Mouse (Mus musculus) G1E (cell line): ENCODE data around the gene Cdc42bpb. TPM values are rescaled to one million over a fixed set of nuclear protein-coding genes. Genes with fewer than 3 reads are reported as not detected.

Experiments used
- ATAC-seq: 2 replicates; pipeline ENCODE4 v1.8.0; 2016; ENCODE audit warnings: mild to moderate bottlenecking; ENCODE audit not compliant: insufficient number of reproducible peaks, poor library complexity, low FRiP score, severe bottlenecking; ENCODE audit errors: extremely low read depth
- DNase-seq: peaks from one replicate; pipeline ENCODE4 v3.0.0; 2012; ENCODE audit warnings: low spot score
- H3K27me3 ChIP-seq: 2 replicates; pipeline ENCODE4 v1.6.1; 2012; ENCODE audit warnings: mild to moderate bottlenecking, low read length, inconsistent platforms; ENCODE audit not compliant: insufficient read depth
- H3K36me3 ChIP-seq: replicated peaks from 2 replicates; pipeline ENCODE3; 2012; ENCODE audit warnings: mild to moderate bottlenecking, inconsistent platforms
- H3K4me1 ChIP-seq: 2 replicates; pipeline ENCODE4 v1.6.1; 2012; ENCODE audit warnings: low read depth, low read length, inconsistent platforms, mixed read lengths; ENCODE audit not compliant: insufficient read depth
- H3K4me3 ChIP-seq: 2 replicates; pipeline ENCODE4 v1.5.1; 2012; ENCODE audit warnings: low read depth, mild to moderate bottlenecking, inconsistent platforms, low read length, moderate library complexity, mixed read lengths
- H3K9me3 ChIP-seq: replicated peaks from 2 replicates; pipeline ENCODE4 v1.6.1; 2012; ENCODE audit warnings: inconsistent platforms
- CTCF ChIP-seq: IDR thresholded peaks from 2 replicates; pipeline ENCODE4 v1.5.1; 2012; ENCODE audit warnings: low read depth, low read length, inconsistent platforms, mixed read lengths
- GATA1 ChIP-seq: IDR thresholded peaks from 2 replicates; pipeline ENCODE4 v1.6.1; 2012; ENCODE audit warnings: borderline replicate concordance, low read length, inconsistent platforms, mixed read lengths
- GATA2 ChIP-seq: IDR thresholded peaks from 2 replicates; pipeline ENCODE4 v1.6.1; 2012; ENCODE audit warnings: low read depth, low read length, inconsistent platforms, borderline replicate concordance
- POLR2AphosphoS5 ChIP-seq: IDR thresholded peaks from 2 replicates; pipeline ENCODE4 v1.6.1; 2012; ENCODE audit warnings: low read depth, low read length, inconsistent platforms; ENCODE audit not compliant: insufficient replicate concordance
- TAL1 ChIP-seq: conservative IDR thresholded peaks from 2 replicates; pipeline ENCODE4 v1.6.1; 2012; ENCODE audit warnings: low read depth, low read length, inconsistent platforms, mixed read lengths
- polyA plus RNA-seq: library from polyadenylated mRNA; stranded (reverse); fragments of >175 nt; gene quantifications from 2 replicates; pipeline ENCODE4 v1.2.3, GENCODE M21; 2012
- total RNA-seq, 2 experiments: library from RNA; stranded (forward) in 1 of 2; stranded (reverse) in 1 of 2; fragments of 200-1000 nt in 1 of 2; fragments of >200 nt in 1 of 2; fragmentation: Nextera tagmentation in 1 of 2; gene quantifications; 2 replicates each; pipeline ENCODE4 v1.2.3; 2014 to 2017

Gene Cdc42bpb
- total and polyA plus RNA-seq, 3 experiments: not detected

GRCm38 (mm10) chr12:111353439-111353915, 24.0 kb downstream of the Cdc42bpb start:
- no peaks in the 10 kb centered on the region for H3K4me1 ChIP-seq
- DNase-seq: no peak
- no peak overlapping the region for H3K4me3 ChIP-seq
- peaks cover 28% of the 10 kb centered on the region for H3K27me3 ChIP-seq
- ATAC-seq: no peak
- TF ChIP-seq CTCF: no peak
- TF ChIP-seq GATA1: no peak
- no peak for TF ChIP-seq POLR2AphosphoS5
- TF ChIP-seq GATA2: no peak
- TF ChIP-seq TAL1: no peak
- H3K9me3 ChIP-seq: no peaks in the 10 kb centered on the region
- H3K36me3 ChIP-seq: no peaks in the 10 kb centered on the region

GRCm38 (mm10) chr12:111353008-111353407, 24.5 kb downstream of the Cdc42bpb start:
- DNase-seq (no peak), ATAC-seq (no peak)
- TF ChIP-seq TAL1 (no peak), GATA1 (no peak), GATA2 (no peak), POLR2AphosphoS5 (no peak), CTCF (no peak)
- Histone ChIP-seq H3K9me3 (no peaks in the 10 kb centered on the region), H3K36me3 (no peaks in the 10 kb centered on the region), H3K27me3 (peaks cover 30% of the 10 kb centered on the region), H3K4me3 (no peak overlapping the region), H3K4me1 (no peaks in the 10 kb centered on the region)

GRCm38 (mm10) chr12:111352520-111352919, 25.0 kb downstream of the Cdc42bpb start:
- Histone ChIP-seq H3K4me3 (no peak overlapping the region), H3K36me3 (no peaks in the 10 kb centered on the region), H3K4me1 (no peaks in the 10 kb centered on the region), H3K27me3 (peaks cover 33% of the 10 kb centered on the region), H3K9me3 (no peaks in the 10 kb centered on the region)
- TF ChIP-seq CTCF: no peak
- TF ChIP-seq POLR2AphosphoS5: no peak
- no peak for TF ChIP-seq TAL1
- no peak for TF ChIP-seq GATA1
- no peak for TF ChIP-seq GATA2
- DNase-seq: no peak
- ATAC-seq: no peak

GRCm38 (mm10) chr12:111349540-111350231, 27.8 kb downstream of the Cdc42bpb start:
- TF ChIP-seq GATA2 (no peak), POLR2AphosphoS5 (no peak), CTCF (no peak), GATA1 (no peak), TAL1 (no peak)
- Histone ChIP-seq H3K9me3 (no peaks in the 10 kb centered on the region), H3K27me3 (peaks cover 47% of the 10 kb centered on the region), H3K36me3 (no peaks in the 10 kb centered on the region), H3K4me1 (no peaks in the 10 kb centered on the region), H3K4me3 (no peak overlapping the region)
- DNase-seq (no peak), ATAC-seq (no peak)

- ATAC-seq: no peak
- H3K4me3 ChIP-seq: no peak overlapping the region
- H3K27me3 ChIP-seq: peaks cover 43% of the 10 kb centered on the region
- DNase-seq: no peak
- no peaks in the 10 kb centered on the region for H3K9me3 ChIP-seq
- TF ChIP-seq GATA2 (no peak), POLR2AphosphoS5 (no peak), CTCF (no peak), TAL1 (no peak)
- H3K4me1 ChIP-seq: no peaks in the 10 kb centered on the region
- H3K36me3 ChIP-seq: no peaks in the 10 kb centered on the region
Observed at GRCm38 (mm10) chr12:111343956-111344355, 33.6 kb downstream of the Cdc42bpb start.

- DNase-seq: no peak
- Histone ChIP-seq H3K27me3 (peaks cover 35% of the 10 kb centered on the region), H3K9me3 (no peaks in the 10 kb centered on the region), H3K4me3 (no peak overlapping the region), H3K4me1 (no peaks in the 10 kb centered on the region), H3K36me3 (no peaks in the 10 kb centered on the region)
- no peak for ATAC-seq
- no peak for TF ChIP-seq GATA1
- no peak for TF ChIP-seq GATA2
- TF ChIP-seq POLR2AphosphoS5: no peak
- no peak for TF ChIP-seq CTCF
- TF ChIP-seq TAL1: no peak
Observed at GRCm38 (mm10) chr12:111340692-111341091, 36.8 kb downstream of the Cdc42bpb start.
